Mouse (Mus musculus) midbrain, embryonic 16.5 days (tissue): ENCODE measurements at regions not wholly inside any gene's neighbourhood (a gene's known extent, or its start where the extent isn't known, plus 50 kb on each side); places are given as distances from the start of the nearest gene placed in this dataset.

Experiments used
- ATAC-seq: fragments of 200-750 bp; cut with Nextera tagmentation; 2 replicates; pipeline ENCODE4 v1.8.0; 2017; ENCODE audit warnings: moderate TSS enrichment
- H3K27ac ChIP-seq: fragments of 300-500 bp; sonication (generic); 2 replicates; pipeline ENCODE4 v1.5.1; 2014; ENCODE audit warnings: mild to moderate bottlenecking, low read length, mixed read lengths
- H3K27me3 ChIP-seq: fragments of 300-500 bp; sonication (generic); 2 replicates; pipeline ENCODE4 v1.6.1; 2014; ENCODE audit warnings: low read depth, low read length, mixed read lengths; ENCODE audit not compliant: control insufficient read depth, insufficient read depth
- H3K36me3 ChIP-seq: fragments of 300-500 bp; sonication (generic); 2 replicates; pipeline ENCODE4 v1.6.1; 2014; ENCODE audit warnings: mild to moderate bottlenecking, low read length, moderate library complexity, mixed read lengths; ENCODE audit not compliant: control insufficient read depth, insufficient read depth
- H3K4me1 ChIP-seq: fragments of 300-500 bp; sonication (generic); 2 replicates; pipeline ENCODE4 v1.6.1; 2014; ENCODE audit warnings: mild to moderate bottlenecking, low read length, mixed read lengths; ENCODE audit not compliant: control insufficient read depth, insufficient read depth
- H3K4me2 ChIP-seq: fragments of 300-500 bp; sonication (generic); 2 replicates; pipeline ENCODE4 v1.6.1; 2014; ENCODE audit warnings: mild to moderate bottlenecking, low read length, mixed read lengths
- H3K4me3 ChIP-seq: fragments of 300-500 bp; sonication (generic); 2 replicates; pipeline ENCODE4 v1.5.1; 2014; ENCODE audit warnings: low read depth, mild to moderate bottlenecking, low read length, moderate library complexity, mixed read lengths
- H3K9ac ChIP-seq: fragments of 300-500 bp; sonication (generic); 2 replicates; pipeline ENCODE4 v1.6.1; 2014; ENCODE audit warnings: low read depth, low read length, mixed read lengths
- H3K9me3 ChIP-seq: fragments of 300-500 bp; sonication (generic); replicated peaks from 2 replicates; pipeline ENCODE4 v1.6.1; 2014; ENCODE audit warnings: mild to moderate bottlenecking, low read length, mixed read lengths; ENCODE audit not compliant: control insufficient read depth, poor library complexity, severe bottlenecking
- WGBS: fragments of 180-500 bp; shearing (Covaris S2); extraction: QIAGEN DNeasy Blood & Tissue Kit; methylation state at CpG from one replicate; pipeline ENCODE4 v1.1.7; 2014; 5-methylcytosine and 5-hydroxymethylcytosine counted together

GRCm38 (mm10) chr2:8628007-8628406 lies 1118.6 kb upstream of the Celf2 start:
- Histone ChIP-seq H3K27me3 (no peaks in the 10 kb centered on the region), H3K36me3 (no peaks in the 10 kb centered on the region), H3K9me3 (no peaks in the 10 kb centered on the region), H3K4me3 (no peak overlapping the region), H3K27ac (no peak overlapping the region), H3K4me1 (no peaks in the 10 kb centered on the region), H3K9ac (no peak overlapping the region), H3K4me2 (no peak overlapping the region)
- no peak for ATAC-seq
- WGBS = 58% methylated on average over 1 of the region's 1 CpGs

GRCm38 (mm10) chr2:8628485-8629208 lies 1119.3 kb upstream of the Celf2 start:
- no peaks in the 10 kb centered on the region for H3K9me3 ChIP-seq
- H3K27ac ChIP-seq = no peak overlapping the region
- ATAC-seq = no peak
- H3K9ac ChIP-seq = no peak overlapping the region
- H3K4me2 ChIP-seq = no peak overlapping the region
- no peaks in the 10 kb centered on the region for H3K4me1 ChIP-seq
- no peak overlapping the region for H3K4me3 ChIP-seq
- H3K36me3 ChIP-seq = no peaks in the 10 kb centered on the region
- H3K27me3 ChIP-seq = no peaks in the 10 kb centered on the region
- 84% methylated on average over 2 of the region's 2 CpGs for WGBS

GRCm38 (mm10) chr2:8638082-8638481 lies 1128.7 kb upstream of the Celf2 start:
- no peak overlapping the region for H3K4me3 ChIP-seq
- H3K27me3 ChIP-seq = no peaks in the 10 kb centered on the region
- no peak overlapping the region for H3K4me2 ChIP-seq
- no peaks in the 10 kb centered on the region for H3K9me3 ChIP-seq
- no peaks in the 10 kb centered on the region for H3K4me1 ChIP-seq
- H3K9ac ChIP-seq = no peak overlapping the region
- no peaks in the 10 kb centered on the region for H3K36me3 ChIP-seq
- no peak for ATAC-seq
- 34% methylated on average over 7 of the region's 7 CpGs for WGBS
- H3K27ac ChIP-seq = no peak overlapping the region

GRCm38 (mm10) chr2:8639282-8639681 lies 1129.9 kb upstream of the Celf2 start:
- H3K9ac ChIP-seq = no peak overlapping the region
- no peaks in the 10 kb centered on the region for H3K36me3 ChIP-seq
- WGBS = 51% methylated on average over 3 of the region's 3 CpGs
- no peak overlapping the region for H3K4me2 ChIP-seq
- H3K4me3 ChIP-seq = no peak overlapping the region
- H3K27me3 ChIP-seq = no peaks in the 10 kb centered on the region
- no peak for ATAC-seq
- H3K9me3 ChIP-seq = no peaks in the 10 kb centered on the region
- H3K27ac ChIP-seq = no peak overlapping the region
- no peaks in the 10 kb centered on the region for H3K4me1 ChIP-seq

- H3K9me3 ChIP-seq = 0 out of 2 replicates have a peak, but pooled peaks cover 2% of the 10 kb centered on the region
- no peak overlapping the region for H3K4me3 ChIP-seq
- H3K9ac ChIP-seq = no peak overlapping the region
- no peak overlapping the region for H3K4me2 ChIP-seq
- no peaks in the 10 kb centered on the region for H3K36me3 ChIP-seq
- H3K4me1 ChIP-seq = no peaks in the 10 kb centered on the region
- no peaks in the 10 kb centered on the region for H3K27me3 ChIP-seq
- H3K27ac ChIP-seq = no peak overlapping the region
- WGBS = 19% methylated on average over 1 of the region's 1 CpGs
- peak; percentile 51 for ATAC-seq
Measured at GRCm38 (mm10) chr2:8645463-8645862, 1136.1 kb upstream of the Celf2 start.

- no peak for ATAC-seq
- Histone ChIP-seq H3K9ac (no peak overlapping the region), H3K36me3 (no peaks in the 10 kb centered on the region), H3K4me3 (no peak overlapping the region), H3K4me2 (no peak overlapping the region), H3K27ac (no peak overlapping the region), H3K27me3 (no peaks in the 10 kb centered on the region), H3K9me3 (no peaks in the 10 kb centered on the region), H3K4me1 (no peaks in the 10 kb centered on the region)
- 90% methylated on average over 7 of the region's 7 CpGs for WGBS
Measured at GRCm38 (mm10) chr2:8660544-8660943, 1151.2 kb upstream of the Celf2 start.

- 5% methylated on average over 10 of the region's 10 CpGs for WGBS
- peak overlapping the region; percentile 45 for H3K4me2 ChIP-seq
Measured at GRCm38 (mm10) chr2:8673751-8674378, 1164.5 kb upstream of the Celf2 start.

GRCm38 (mm10) chr2:8675537-8675936 lies 1166.2 kb upstream of the Celf2 start:
- ATAC-seq = no peak
- H3K9ac ChIP-seq = no peak overlapping the region
- H3K27me3 ChIP-seq = no peaks in the 10 kb centered on the region
- no peak overlapping the region for H3K4me2 ChIP-seq
- no peaks in the 10 kb centered on the region for H3K9me3 ChIP-seq
- H3K36me3 ChIP-seq = no peaks in the 10 kb centered on the region
- no peak overlapping the region for H3K27ac ChIP-seq
- no peak overlapping the region for H3K4me3 ChIP-seq
- H3K4me1 ChIP-seq = no peaks in the 10 kb centered on the region
- WGBS = 69% methylated on average over 4 of the region's 4 CpGs

More at GRCm38 (mm10) chr2:8673751-8674378, 1164.5 kb upstream of the Celf2 start:
- Histone ChIP-seq H3K27me3 (no peaks in the 10 kb centered on the region), H3K4me1 (no peaks in the 10 kb centered on the region), H3K36me3 (no peaks in the 10 kb centered on the region), H3K9ac (no peak overlapping the region), H3K4me3 (peak overlapping the region; percentile 19; the same call in 1 of the 2 replicates), H3K27ac (no peak overlapping the region), H3K9me3 (no peaks in the 10 kb centered on the region)
- ATAC-seq = peak; percentile 73

GRCm38 (mm10) chr2:8676546-8676945 lies 1167.2 kb upstream of the Celf2 start:
- 14% methylated on average over 4 of the region's 4 CpGs for WGBS
- H3K4me2 ChIP-seq = no peak overlapping the region
- no peaks in the 10 kb centered on the region for H3K9me3 ChIP-seq
- no peaks in the 10 kb centered on the region for H3K36me3 ChIP-seq
- no peak for ATAC-seq
- no peak overlapping the region for H3K4me3 ChIP-seq
- H3K4me1 ChIP-seq = no peaks in the 10 kb centered on the region
- H3K9ac ChIP-seq = no peak overlapping the region
- no peak overlapping the region for H3K27ac ChIP-seq
- H3K27me3 ChIP-seq = no peaks in the 10 kb centered on the region
